Mouse (Mus musculus) kidney, postnatal 4 days (tissue): ENCODE measurements around the gene Dot1l.

Experiments used
- DNase-seq, 2 experiments: peaks; one replicate each; pipeline ENCODE4 v3.0.0; 2021; ENCODE audit warnings: mixed read lengths in 2 of 2

Dot1l gene

DNA sequence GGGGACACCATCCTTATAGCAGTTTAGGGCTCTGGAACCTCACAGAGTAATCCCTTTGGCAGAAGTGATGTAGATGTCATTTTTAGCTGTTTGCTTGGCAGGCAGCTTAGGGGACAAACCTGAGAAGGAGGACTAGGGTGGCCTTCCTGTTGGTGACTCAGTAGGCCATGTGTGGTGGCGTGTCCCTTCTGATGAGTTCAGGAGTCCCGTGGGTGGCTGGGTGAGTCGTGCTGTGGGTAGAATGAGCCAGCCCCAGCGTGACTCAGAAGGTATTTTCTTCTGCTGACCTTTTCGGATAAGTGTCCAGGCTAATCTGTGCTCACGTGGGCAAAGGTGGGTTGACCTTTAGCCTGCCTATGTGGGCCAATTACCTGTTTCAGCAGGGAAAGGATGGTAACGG, 3.6 kb downstream of the Dot1l start:
- DNase-seq = no peak

DNA sequence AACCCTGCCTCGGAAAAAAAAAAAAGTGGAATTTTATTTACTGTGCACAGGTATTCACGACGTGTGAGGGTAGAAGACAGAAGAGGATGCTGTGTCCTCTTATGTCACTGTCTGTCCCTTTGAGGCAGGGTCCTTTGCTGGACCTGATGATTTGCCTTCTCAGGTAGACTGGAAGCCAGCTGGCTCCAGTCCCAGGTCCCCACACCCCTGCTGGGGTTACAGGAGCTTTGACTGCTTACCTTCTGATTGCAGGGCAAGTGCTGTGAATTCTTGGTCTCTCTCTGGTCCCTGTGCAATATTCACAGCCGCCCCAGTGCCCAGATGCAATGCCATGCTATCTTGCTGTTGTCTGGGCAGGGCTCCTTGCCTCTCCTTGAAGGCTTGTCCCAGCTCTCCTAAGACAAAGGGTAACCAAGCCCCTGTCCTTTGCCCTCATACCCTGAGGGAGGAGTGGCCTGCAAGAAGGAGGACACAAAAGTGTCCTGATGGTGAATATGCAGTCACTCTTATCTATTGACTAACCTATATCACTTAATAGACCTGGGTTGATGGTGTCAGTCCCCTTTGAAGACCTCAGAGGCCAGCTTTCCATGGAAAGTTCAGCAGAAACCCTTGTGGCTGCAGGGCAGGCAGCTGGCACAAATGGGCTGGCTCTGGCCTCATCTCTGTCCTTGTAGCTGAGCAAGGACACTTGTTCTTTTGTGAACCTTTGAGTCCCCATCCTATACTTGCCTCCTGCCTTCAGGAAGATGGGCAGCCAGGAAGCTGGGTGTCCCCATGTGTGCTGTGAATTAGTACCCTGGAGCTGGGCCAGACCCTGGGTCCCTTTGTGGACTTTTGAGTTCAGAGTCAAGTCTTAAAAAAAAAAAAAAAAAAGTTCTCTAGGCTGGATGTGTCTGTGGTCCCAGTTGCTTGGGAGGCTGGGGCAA, 5.9 kb downstream of the Dot1l start:
- DNase-seq = peak in 1 of 2 experiments; percentile 22

DNA sequence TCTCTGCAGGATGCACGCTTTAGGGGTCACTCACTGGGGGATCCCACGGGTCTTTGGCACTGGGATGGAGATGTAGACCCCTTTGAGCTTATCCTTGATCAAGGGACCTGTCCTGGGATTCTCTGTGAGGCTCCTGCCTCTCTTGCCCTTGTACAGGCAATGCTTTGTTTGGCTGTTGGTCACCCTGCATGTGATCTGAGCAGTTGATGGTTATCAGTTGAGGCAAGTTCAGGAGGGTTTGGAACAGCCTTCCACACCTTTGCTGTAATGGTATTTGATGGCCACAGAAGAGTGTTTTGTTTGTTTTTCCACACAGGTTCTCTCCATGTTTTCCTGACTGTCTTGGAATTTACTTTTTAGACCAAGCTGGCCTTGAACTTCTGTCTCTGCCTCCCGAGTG, 6.8 kb downstream of the Dot1l start:
- no peak for DNase-seq

DNA sequence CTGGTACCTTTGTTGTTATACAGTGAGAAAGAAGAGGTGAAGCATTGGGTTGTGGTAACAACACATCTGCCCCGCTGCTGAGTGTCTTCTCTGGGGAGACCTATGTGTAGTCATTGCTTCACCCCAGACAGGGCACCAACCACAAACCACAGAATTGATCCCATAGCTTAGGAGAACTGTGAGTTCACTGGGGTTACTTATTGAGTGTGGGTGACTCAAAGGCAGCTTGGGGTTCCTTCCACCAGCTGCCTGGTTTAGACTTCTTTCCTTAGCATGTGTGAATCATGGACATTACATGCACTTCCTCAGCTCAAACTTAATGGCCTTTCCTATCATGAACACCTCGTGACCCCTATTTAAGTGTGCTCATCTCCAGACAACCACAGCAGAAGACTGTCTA, 8.5 kb downstream of the Dot1l start:
- no peak for DNase-seq

DNA sequence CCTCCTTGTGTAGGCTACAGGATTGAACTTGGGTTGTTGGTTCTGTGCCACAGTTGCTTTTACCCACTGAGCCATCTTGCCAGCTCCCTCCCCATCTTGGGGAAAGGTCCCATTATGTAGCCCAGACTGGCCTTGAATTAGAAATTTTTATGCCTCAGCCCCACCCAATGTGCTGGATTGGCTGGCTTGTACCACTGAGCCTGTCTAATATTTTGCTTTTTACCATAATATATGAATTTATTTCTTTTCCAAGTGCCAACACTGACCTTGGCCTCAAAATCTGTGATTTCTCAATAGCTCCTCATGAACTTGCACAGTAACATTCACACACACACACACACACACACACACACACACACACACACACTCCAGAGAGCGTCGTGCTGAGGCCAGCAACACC, 10.7 kb downstream of the Dot1l start:
- DNase-seq = no peak

DNA sequence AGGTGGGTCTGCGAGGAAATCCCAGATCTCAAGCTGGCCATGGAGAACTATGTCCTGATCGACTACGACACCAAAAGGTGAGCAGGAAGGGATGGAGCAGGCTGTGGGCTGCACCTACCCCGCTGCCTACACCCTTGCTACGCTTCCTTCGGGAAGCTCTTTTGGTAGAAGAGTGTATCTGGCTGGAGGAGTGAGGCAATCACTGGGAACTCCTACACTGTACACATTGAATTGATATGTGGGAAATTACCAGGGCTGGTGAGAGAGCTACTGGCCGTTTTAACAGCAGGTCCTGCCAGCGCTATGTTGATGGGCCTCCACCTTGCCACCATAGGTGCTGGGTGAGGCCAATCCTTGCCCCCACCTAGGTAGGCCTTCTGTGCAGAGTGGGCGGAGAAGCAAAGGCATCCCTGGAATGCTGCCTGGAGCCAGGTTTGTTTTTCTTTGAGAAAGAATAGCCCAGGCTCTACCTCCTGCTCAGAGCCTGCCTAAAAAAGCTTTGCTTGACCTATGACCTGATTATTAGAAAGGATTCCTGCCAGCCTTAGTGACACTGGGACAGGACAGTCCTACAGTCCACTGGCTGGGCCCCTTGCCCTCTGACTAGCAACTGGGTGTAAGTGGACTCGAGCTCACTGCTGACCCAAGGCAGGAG, 11.3 kb downstream of the Dot1l start:
- DNase-seq = peak in 1 of 2 experiments; percentile 35

DNA sequence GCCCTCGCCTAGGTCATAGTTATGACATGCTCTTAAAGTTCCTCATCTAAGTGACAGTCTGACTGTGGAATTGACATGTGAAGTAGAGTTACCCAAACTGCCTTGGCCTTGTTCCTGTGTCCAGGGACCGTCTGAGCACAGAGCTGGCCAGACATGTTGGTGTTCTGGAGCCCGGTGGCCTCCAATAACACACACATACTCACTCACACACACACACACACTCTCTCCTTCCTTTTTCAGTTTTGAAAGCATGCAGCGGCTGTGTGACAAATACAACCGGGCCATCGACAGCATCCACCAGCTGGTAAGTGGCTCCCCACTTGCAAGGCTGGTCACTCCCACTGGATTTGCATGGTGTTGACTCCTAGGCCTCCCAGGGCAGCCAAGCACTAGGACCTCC, 13.4 kb downstream of the Dot1l start:
- DNase-seq = no peak

DNA sequence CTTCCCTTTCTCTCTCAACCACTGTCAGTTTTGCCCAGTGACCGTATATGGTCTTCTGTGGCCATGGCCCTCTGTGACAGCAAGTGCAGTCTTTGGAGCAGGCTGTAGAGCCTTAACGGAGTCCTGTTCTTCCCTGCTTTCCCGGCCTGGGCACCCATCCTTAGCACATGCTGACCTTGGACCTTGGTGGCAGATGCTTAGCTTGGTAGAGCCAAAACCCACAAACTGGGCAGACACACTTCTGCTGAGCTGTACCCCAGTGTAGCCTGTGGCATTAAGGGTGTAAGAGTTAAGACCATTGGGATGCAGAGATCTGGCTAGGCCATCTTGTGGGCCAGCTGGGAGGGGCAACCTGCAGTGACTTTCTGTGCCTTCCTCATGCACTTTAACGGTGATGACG, 18.8 kb downstream of the Dot1l start:
- no peak for DNase-seq

DNA sequence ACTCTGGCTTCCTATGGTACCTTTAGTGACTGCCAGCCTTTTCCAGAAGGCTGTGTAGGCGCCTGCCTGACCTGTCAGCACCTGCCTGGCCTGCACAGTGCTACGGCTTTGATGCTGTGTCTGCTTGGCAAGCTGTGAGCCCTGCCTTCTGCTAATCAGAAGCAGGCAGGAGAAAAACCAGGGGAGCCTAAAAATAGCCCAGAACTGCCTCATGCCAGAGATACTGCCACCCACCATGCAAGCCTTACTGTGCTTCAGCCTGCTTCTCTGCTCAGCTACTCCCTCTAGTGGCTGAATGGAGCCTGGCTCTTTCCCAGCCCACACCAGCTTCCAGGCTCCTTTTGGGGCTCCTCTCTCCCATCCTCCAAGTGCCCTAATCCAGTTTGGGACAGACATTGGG, 19.5 kb downstream of the Dot1l start:
- DNase-seq = peak; percentile 81 to 84

DNA sequence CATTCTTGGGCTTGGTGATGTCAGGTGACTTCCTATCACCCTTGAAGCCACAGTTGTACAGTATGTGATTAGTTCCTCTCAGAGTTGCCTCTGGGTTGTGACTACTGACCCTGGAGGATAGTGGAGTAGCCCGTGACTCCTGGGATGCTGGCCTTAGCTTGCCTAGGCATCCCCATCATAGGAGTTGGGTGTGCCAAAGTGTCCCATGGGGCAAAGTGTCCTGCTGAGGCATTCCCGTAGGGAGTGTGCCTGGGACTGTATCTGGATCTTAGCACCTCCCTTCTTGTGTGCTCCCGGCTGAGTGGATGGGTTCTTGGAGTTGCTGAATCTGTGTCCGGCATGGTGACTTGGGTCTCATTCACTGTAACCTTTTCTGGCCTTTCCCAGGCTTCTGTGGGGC, 20.0 kb downstream of the Dot1l start:
- no peak for DNase-seq

DNA sequence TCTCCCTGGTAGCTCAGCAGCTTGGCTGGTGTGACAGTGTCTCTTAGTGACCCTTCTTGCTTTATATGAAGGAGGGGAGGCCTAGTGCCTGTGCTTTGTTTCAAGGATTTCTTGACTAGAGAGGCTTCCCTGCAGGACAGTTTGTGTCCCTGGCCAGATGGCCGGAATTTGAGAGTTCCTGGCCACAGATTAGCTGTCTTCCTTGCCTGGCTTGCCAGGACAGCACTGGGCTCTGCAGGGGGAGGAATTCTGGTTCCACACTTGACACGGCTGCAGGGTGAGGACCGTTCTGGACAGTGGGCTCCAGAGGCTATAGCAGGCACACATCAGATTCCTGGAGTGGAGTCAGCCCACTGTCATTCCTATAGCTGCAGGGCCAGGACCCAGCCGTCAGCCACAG, 20.7 kb downstream of the Dot1l start:
- DNase-seq = no peak

DNA sequence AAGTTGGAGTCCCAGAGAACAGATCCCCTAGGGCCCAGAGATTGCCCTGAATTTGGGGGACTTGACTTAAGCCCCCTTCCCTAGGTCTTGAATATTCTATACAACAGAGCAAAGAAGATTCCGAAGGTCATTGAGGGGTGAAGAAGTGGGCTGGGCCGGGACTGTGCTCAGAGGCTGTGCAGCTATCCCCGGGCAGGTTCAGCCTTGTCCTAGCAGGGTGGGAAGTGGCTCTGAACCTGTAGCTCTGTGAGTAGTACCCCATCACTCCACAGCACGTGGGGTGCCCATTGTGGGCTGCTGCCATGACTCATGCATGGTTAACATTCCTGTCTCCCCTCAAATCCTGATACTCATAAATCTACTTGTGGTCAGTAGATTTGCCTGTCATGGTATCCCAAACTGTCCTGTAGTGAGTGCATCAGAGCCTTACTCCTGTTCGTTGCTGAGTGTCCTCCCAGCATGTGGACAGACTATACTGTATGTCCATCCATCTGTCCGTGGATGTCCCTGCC, 21.4 kb downstream of the Dot1l start:
- no peak for DNase-seq

DNA sequence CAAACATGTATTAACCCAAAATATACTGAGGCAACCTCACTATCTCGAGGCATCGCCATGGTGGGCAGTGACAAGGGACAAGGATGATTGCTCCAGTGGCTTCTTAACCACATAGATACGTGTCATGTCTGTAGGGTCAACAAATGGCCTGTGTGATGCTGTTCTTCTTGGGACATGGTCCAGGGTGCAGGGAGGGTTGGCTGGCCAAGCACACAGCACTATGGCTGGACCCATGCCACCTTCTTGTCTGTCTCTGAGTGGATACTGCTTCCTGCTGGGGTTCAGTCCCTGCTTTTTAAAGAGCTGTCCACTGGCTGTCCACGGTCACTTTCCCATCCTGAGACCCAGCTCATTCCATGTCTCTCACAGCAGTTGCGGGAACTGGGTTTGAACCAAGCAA, 22.1 kb downstream of the Dot1l start:
- no peak for DNase-seq

DNA sequence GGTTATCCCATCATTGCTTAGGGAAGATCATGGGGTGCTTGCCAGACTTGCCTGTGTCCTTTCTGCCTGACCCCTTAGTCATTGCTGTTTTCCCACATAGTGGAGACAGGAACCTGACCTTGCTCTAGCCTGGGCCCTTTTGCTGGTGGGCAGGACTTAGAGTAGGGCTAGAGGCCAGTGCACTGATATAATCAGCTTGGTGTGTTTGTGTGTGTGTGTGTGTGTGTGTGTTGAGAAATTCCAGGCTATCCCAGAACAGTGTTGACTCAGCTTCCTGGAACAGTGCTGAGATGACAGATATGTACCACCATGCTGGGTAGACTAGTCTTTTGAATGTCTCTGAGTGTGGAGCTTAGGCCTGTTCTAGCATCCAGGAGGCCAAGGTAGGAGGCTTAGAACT, 24.6 kb downstream of the Dot1l start:
- no peak for DNase-seq

DNA sequence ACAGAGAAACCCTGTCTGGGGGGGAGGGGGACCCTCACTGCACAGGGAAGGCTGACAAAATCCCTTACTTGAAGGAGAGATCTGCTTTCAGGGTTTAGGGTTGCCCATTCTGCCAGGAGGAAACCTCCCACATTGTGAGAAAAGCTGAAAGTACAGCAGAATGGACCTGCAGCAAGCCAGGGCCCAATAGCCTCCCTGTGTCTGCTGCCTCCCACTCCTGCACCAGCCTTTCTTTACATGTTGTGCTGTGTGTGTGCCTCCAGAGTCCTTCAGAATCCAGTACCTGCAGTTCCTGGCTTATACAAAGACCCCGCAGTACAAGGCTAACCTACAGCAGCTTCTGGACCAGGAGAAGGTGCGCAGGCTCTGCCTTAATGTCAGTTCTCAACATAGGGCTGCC, 29.3 kb downstream of the Dot1l start:
- no peak for DNase-seq

DNA sequence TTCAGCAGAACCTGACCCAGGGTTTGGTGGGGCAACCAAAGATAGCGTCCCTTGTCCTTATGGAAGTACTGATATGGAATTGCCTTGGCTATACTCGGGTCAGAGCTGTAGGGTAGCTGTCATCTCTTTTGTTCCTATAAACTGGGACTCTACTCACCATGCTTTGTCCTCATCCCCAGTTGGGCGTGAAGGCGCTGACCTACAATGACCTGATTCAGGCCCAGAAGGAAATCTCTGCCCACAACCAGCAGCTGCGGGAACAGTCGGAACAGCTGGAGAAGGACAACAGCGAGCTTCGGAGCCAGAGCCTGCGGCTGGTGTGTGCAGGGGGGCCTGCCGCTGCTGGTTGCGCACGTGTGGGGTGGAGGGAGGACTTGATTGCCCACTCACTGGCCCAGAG, 29.9 kb downstream of the Dot1l start:
- DNase-seq = no peak

DNA sequence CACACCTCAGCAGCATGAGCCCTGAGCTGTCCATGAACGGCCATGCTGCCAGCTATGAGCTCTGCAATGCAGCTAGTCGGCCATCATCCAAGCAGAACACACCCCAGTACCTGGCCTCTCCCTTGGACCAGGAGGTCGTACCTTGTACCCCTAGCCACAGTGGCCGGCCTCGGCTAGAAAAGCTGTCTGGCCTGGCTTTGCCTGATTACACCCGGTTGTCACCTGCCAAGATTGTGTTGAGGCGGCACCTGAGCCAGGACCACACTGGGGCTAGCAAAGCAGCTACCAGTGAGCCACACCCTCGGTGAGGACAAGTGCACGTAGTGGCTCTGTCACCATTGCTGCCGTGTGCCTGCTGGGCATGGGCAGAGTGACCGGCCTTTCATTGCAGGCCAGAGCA, 31.0 kb downstream of the Dot1l start:
- no peak for DNase-seq

DNA sequence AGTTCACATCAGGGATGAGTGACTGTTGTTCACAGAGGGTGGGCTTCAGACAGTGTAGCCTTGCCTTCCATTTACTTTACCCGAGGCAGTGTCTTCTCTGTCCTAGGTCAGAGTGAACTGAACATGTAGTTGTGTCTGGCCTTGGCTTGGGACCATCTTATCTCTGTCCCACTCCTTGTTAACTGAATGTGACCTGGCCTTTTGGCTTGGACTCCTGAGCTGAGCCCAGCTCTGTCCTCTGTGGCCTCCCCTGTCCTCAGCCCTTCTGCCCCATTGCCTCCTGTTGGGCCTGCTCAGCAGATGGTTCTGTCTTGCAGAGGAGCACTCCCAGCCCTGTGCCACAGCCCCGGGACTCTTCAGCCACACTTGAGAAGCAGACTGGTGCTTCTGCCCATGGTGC, 32.5 kb downstream of the Dot1l start:
- DNase-seq = no peak

DNA sequence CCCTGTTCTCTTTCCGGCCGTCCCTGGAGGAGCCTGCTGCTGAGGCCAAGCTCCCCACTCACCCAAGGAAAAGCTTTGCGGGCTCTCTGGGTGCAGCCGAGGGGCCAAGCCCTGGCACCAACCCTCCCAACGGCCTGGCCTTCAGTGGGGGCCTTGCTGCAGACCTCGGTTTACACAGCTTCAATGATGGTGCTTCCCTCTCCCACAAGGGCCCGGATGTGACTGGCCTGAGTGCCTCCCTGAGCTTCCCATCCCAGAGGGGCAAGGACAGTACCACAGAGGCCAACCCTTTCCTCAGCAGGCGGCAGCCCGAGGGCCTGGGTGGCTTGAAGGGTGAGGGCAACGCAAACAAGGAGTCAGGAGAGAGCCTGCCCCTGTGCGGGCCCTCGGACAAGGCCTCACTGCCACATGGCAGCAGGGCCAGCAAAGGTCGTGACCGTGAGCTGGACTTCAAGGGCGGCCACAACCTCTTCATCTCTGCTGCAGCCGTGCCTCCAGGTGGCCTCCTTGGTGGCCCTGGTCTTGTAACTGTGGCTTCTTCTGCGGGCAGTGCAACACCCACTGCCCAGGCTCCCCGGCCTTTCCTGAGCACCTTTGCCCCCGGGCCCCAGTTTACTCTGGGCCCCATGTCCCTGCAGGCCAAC, 35.9 kb downstream of the Dot1l start:
- DNase-seq = no peak

DNA sequence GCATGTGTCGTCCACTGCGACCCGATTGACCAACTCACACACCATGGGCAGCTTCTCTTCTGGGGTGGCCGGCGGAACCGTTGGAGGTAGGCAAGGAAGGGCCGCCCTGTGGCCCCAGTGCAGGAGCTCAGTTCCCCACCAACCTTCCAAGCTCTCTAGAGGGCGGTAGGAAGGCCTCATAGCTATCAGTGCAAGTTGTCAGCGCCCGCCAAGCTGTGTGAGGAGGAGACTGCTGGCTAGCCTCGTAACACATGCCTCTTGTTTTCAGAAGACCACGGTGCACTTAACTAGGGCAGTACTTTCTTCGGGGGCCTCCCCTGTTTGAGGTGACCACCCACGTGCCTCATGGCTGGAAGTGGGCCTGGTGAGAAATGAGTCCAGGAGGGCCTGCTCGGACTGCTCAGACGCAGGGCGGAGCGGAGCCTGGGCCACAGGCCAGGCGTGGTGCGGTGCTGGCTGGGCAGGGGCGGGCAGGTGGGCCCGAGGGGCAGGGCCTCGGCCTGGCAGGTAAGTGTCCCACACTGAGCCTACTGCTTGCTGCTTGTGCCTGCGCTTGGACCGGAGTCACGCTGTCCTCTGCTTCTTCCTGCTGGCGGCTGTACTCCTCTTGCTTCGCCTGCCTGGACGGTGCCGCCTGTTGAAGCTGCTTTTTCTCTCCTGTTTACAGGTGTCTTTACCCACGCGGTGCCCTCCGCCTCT, 36.6 kb downstream of the Dot1l start:
- DNase-seq = peak in 1 of 2 experiments; percentile 39

DNA sequence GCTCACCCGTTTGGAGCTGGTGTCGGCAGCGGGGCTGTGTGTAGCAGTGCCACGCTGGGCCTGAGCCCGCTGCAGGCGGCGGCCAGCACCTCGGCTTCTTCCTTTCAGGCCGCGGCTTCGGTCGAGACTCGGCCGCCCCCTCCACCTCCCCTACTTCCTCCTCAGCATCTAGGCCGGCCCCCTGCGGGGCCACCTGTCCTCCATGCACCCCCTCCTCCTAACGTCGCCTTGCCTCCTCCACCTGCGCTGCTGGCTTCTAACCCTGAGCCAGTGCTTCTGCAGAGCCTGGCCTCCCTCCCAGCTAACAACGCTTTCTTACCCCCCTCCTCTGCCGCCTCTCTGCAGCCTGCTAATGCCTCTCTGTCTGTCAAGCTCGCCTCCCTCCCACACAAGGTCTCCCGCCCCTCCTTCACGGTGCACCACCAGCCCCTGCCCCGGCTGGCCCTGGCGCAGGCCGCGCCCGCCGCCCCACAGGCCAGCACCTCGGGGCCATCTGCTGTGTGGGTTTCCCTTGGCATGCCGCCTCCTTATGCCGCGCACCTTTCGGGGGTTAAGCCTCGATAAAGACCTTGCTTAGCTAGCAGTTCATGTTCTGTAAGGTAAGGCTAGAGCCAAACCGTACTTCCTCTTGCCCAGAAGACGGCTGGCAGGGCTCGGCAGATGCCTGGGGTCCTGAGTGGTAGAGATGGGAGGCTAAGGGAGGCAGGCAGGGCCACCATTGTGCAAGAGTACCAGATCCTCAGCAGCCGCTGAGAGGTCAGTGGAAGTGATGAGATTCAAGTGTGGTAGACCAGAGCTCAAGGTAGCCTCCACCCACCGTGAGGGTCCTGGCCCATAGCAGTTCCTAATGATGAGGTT, 37.4 kb downstream of the Dot1l start:
- peak in 1 of 2 experiments; percentile 45 for DNase-seq
